Mouse (Mus musculus): Measurements from ENCODE around the gene Pnliprp1. TPM values are rescaled to one million over a fixed set of nuclear protein-coding genes. Genes with fewer than 3 reads are reported as not detected.

The Pnliprp1 gene
- not detected for polyA plus RNA-seq (2017; shearing (Covaris generic))

DNA sequence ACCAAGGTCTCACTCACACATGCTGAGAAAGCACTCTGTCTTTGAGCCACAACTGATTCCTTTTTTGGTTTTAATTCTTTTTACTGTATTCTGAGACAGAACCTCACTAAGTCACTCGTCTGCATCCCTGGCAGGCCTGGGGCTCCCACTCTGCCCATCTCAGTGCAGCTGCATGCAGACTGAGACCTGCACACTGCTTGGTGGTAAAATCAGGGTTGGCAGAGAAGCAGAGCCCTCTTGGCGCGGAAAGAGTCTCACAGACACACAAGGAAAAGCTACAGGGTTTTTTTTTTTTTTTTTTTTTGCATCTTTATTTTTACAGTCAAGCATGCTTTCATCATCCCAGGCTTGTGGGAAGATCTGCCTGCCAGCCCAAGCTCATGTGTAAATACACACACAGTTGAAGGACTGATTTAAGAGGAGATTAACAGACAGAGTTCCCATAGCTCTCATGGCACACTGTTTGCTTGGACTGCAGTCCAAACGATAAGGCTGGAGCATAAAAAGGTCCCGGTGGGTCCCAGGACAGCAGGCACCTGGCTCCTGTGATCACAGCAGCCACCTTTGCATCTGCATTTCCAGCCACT is at the start of gene Pnliprp1:
TSS of gene Pnliprp1 (plus strand) at position 443 of the 587 bp plus-strand sequence.

DNA sequence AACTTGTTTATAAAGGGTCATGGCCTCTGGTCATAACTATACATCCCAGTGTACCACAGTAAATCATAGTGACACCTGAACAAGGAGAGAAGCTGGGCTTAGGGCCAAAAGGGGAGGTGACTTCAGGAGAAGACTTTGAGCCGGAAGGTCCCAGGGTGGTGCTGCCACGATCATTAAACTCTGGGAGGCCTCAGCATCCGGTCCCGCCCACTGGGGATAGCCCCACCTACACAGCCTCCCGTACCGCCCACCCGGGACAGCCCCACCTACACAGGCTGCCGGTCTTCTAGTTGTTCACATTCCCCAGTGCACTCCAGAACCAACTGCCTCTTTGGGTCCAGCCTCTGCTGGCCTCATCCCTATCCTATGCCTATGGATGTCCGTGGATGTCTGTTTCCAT is 30.7 kb downstream of the Pnliprp1 start, which contains the start of gene Pnliprp2:
TSS of gene Pnliprp2 (plus strand) at position 297 of the 400 bp plus-strand sequence.

Other genes starting within 250 kb of the Pnliprp1 start
- gene Ccdc172, start 216.9 kb upstream of the Pnliprp1 start, polyA plus RNA-seq (2017; shearing (Covaris generic)), result not detected
- gene Pnlip, start 76.4 kb upstream of the Pnliprp1 start, polyA plus RNA-seq (2017; shearing (Covaris generic)), result not detected
- not detected for gene Pnliprp2, start 30.8 kb downstream of the Pnliprp1 start, polyA plus RNA-seq (2017; shearing (Covaris generic))
- gene 1700019N19Rik, start 65.6 kb downstream of the Pnliprp1 start, polyA plus RNA-seq (2017; shearing (Covaris generic)), result not detected
- gene Eno4, start 214.5 kb downstream of the Pnliprp1 start, polyA plus RNA-seq (2017; shearing (Covaris generic)), result not detected
- gene Hspa12a, start 214.8 kb downstream of the Pnliprp1 start, polyA plus RNA-seq (2017; shearing (Covaris generic)), result 3.1 TPM